Mouse (Mus musculus) heart, postnatal 0 days (tissue): ENCODE results near the gene Sema3c.

Source experiments
- CTCF ChIP-seq: IDR thresholded peaks from 2 replicates; pipeline ENCODE4 v1.5.1; 2016; ENCODE audit warnings: antibody characterized with exemption, control low read depth, low read depth
- EP300 ChIP-seq: IDR thresholded peaks from 2 replicates; pipeline ENCODE4 v1.6.1; 2016; ENCODE audit warnings: antibody characterized with exemption, low read depth

DNA sequence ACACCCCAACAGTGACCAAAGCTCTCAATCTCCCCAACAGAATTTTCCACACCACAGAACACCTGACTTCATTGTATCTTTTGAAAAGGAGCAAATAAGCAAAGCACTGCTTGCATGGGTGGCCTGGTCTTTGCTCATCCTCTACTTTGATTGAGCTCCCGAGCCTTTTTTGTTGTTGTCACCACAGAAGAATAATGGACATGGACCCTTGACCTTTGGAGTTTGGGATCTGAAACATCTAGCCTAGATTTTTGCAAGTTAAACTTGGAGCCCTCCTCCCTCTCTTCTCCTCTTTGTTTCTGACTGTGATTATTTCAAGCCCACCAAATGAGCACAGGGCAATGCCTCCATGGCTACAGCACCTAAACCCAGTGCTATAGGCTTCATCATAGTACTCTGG, 54.5 kb downstream of the Sema3c start:
- TF ChIP-seq CTCF (no peak), EP300 (no peak)
